Mouse (Mus musculus): ENCODE results near the gene Cmss1. TPM values are rescaled to one million over a fixed set of nuclear protein-coding genes. Genes with fewer than 3 reads are reported as not detected.

Gene Cmss1
- polyA plus RNA-seq, 1 experiment, result 3.0 TPM

GRCm38 (mm10) chr16:57428977-57429376 is 177.7 kb downstream of the Cmss1 start:
- TF ChIP-seq CTCF (IDR thresholded peaks at IDR 0.05; ENCODE audit: extremely low read depth, insufficient read depth, insufficient read length, insufficient replicate concordance) (no peak), POLR2A (IDR thresholded peaks at IDR 0.05; ENCODE audit: low read depth, low read length) (no peak)
- no peak overlapping the region for H3K4me3 ChIP-seq (ENCODE audit: extremely low read depth, insufficient read depth, insufficient read length)
- H3K36me3 ChIP-seq (ENCODE audit: control insufficient read depth, insufficient read depth, low read length), result no peaks in the 10 kb centered on the region
- H3K27me3 ChIP-seq (ENCODE audit: control insufficient read depth, insufficient read depth, low read length), result no peaks in the 10 kb centered on the region
- WGBS, result 82% methylated on average over 5 of the region's 5 CpGs
- H3K27ac ChIP-seq (ENCODE audit: insufficient read depth, low read length), result no peak overlapping the region
- no peak for DNase-seq (ENCODE audit: low read depth in 1 of 2, low spot score in 2 of 2)
- H3K4me1 ChIP-seq (ENCODE audit: control insufficient read depth, insufficient read depth, insufficient read length), result peaks cover 4% of the 10 kb centered on the region; the same call in 1 of the 2 replicates

- H3K27me3 ChIP-seq (ENCODE audit: control insufficient read depth, insufficient read depth, low read length), result no peaks in the 10 kb centered on the region
- H3K4me1 ChIP-seq (ENCODE audit: control insufficient read depth, insufficient read depth, insufficient read length), result peaks cover 9% of the 10 kb centered on the region; the same call in 1 of the 2 replicates
- H3K36me3 ChIP-seq (ENCODE audit: control insufficient read depth, insufficient read depth, low read length), result no peaks in the 10 kb centered on the region
- DNase-seq (ENCODE audit: low read depth in 1 of 2, low spot score in 2 of 2), result no peak
- no peak overlapping the region for H3K27ac ChIP-seq (ENCODE audit: insufficient read depth, low read length)
- H3K4me3 ChIP-seq (ENCODE audit: extremely low read depth, insufficient read depth, insufficient read length), result no peak overlapping the region
- TF ChIP-seq CTCF (IDR thresholded peaks at IDR 0.05; ENCODE audit: extremely low read depth, insufficient read depth, insufficient read length, insufficient replicate concordance), result no peak
- TF ChIP-seq POLR2A (IDR thresholded peaks at IDR 0.05; ENCODE audit: low read depth, low read length), result no peak
- 85% methylated on average over 7 of the region's 7 CpGs for WGBS
Observed at GRCm38 (mm10) chr16:57427516-57428285, 179.0 kb downstream of the Cmss1 start.

GRCm38 (mm10) chr16:57426680-57427079 is 180.0 kb downstream of the Cmss1 start:
- 94% methylated on average over 10 of the region's 10 CpGs for WGBS
- H3K4me1 ChIP-seq (ENCODE audit: control insufficient read depth, insufficient read depth, insufficient read length), result peaks cover 15% of the 10 kb centered on the region
- DNase-seq (ENCODE audit: low read depth in 1 of 2, low spot score in 2 of 2), result no peak
- H3K36me3 ChIP-seq (ENCODE audit: control insufficient read depth, insufficient read depth, low read length), result no peaks in the 10 kb centered on the region
- H3K27ac ChIP-seq (ENCODE audit: insufficient read depth, low read length), result no peak overlapping the region
- TF ChIP-seq CTCF (IDR thresholded peaks at IDR 0.05; ENCODE audit: extremely low read depth, insufficient read depth, insufficient read length, insufficient replicate concordance) (no peak), POLR2A (IDR thresholded peaks at IDR 0.05; ENCODE audit: low read depth, low read length) (no peak)
- no peak overlapping the region for H3K4me3 ChIP-seq (ENCODE audit: extremely low read depth, insufficient read depth, insufficient read length)
- no peaks in the 10 kb centered on the region for H3K27me3 ChIP-seq (ENCODE audit: control insufficient read depth, insufficient read depth, low read length)

- DNase-seq (ENCODE audit: low read depth in 1 of 2, low spot score in 2 of 2), result peak; percentile 62 to 71
- no peaks in the 10 kb centered on the region for H3K27me3 ChIP-seq (ENCODE audit: control insufficient read depth, insufficient read depth, low read length)
- TF ChIP-seq CTCF (IDR thresholded peaks at IDR 0.05; ENCODE audit: extremely low read depth, insufficient read depth, insufficient read length, insufficient replicate concordance), result no peak
- no peak for TF ChIP-seq POLR2A (IDR thresholded peaks at IDR 0.05; ENCODE audit: low read depth, low read length)
- peaks cover 19% of the 10 kb centered on the region for H3K4me1 ChIP-seq (ENCODE audit: control insufficient read depth, insufficient read depth, insufficient read length)
- no peak overlapping the region for H3K4me3 ChIP-seq (ENCODE audit: extremely low read depth, insufficient read depth, insufficient read length)
- H3K36me3 ChIP-seq (ENCODE audit: control insufficient read depth, insufficient read depth, low read length), result no peaks in the 10 kb centered on the region
- H3K27ac ChIP-seq (ENCODE audit: insufficient read depth, low read length), result peak overlapping the region; percentile 64
- WGBS, result 25% methylated on average over 6 of the region's 6 CpGs
Observed at GRCm38 (mm10) chr16:57423001-57423800, 183.5 kb downstream of the Cmss1 start.

GRCm38 (mm10) chr16:57421680-57422417 is 184.8 kb downstream of the Cmss1 start:
- H3K4me1 ChIP-seq (ENCODE audit: control insufficient read depth, insufficient read depth, insufficient read length), result peaks cover 19% of the 10 kb centered on the region
- TF ChIP-seq POLR2A (IDR thresholded peaks at IDR 0.05; ENCODE audit: low read depth, low read length) (no peak), CTCF (IDR thresholded peaks at IDR 0.05; ENCODE audit: extremely low read depth, insufficient read depth, insufficient read length, insufficient replicate concordance) (no peak)
- 22% methylated on average over 7 of the region's 7 CpGs for WGBS
- H3K36me3 ChIP-seq (ENCODE audit: control insufficient read depth, insufficient read depth, low read length), result no peaks in the 10 kb centered on the region
- H3K4me3 ChIP-seq (ENCODE audit: extremely low read depth, insufficient read depth, insufficient read length), result no peak overlapping the region
- peak overlapping the region; percentile 64 for H3K27ac ChIP-seq (ENCODE audit: insufficient read depth, low read length)
- H3K27me3 ChIP-seq (ENCODE audit: control insufficient read depth, insufficient read depth, low read length), result no peaks in the 10 kb centered on the region
- peak; percentile 19 to 21 for DNase-seq (ENCODE audit: low read depth in 1 of 2, low spot score in 2 of 2)

GRCm38 (mm10) chr16:57420773-57421556 is 185.7 kb downstream of the Cmss1 start:
- 58% methylated on average over 8 of the region's 8 CpGs for WGBS
- Histone ChIP-seq H3K27ac (ENCODE audit: insufficient read depth, low read length) (0 out of 2 replicates have a peak overlapping the region, but pooled peaks have one; percentile 16), H3K4me1 (ENCODE audit: control insufficient read depth, insufficient read depth, insufficient read length) (peaks cover 19% of the 10 kb centered on the region), H3K36me3 (ENCODE audit: control insufficient read depth, insufficient read depth, low read length) (no peaks in the 10 kb centered on the region), H3K4me3 (ENCODE audit: extremely low read depth, insufficient read depth, insufficient read length) (no peak overlapping the region), H3K27me3 (ENCODE audit: control insufficient read depth, insufficient read depth, low read length) (no peaks in the 10 kb centered on the region)
- no peak for DNase-seq (ENCODE audit: low read depth in 1 of 2, low spot score in 2 of 2)
- TF ChIP-seq POLR2A (IDR thresholded peaks at IDR 0.05; ENCODE audit: low read depth, low read length) (no peak), CTCF (IDR thresholded peaks at IDR 0.05; ENCODE audit: extremely low read depth, insufficient read depth, insufficient read length, insufficient replicate concordance) (no peak)
